Mouse (Mus musculus): Measurements from ENCODE around the gene H2-T23. TPM values are rescaled to one million over a fixed set of nuclear protein-coding genes. Genes with fewer than 3 reads are reported as not detected.
"Not testable (repeated sequence)": the region's sequence is repeated elsewhere in the genome, so short reads cannot be mapped to it uniquely, and the experiment has no call there.

H2-T23 gene
- polyA plus RNA-seq, 1 experiment from 2014 or later: 17.7 TPM

GRCm38 (mm10) chr17:36036126-36036525 is 3.5 kb upstream of the H2-T23 start:
- H3K4me2 ChIP-seq (ENCODE audit: low read depth, low read length); H3K9me3 ChIP-seq (ENCODE audit: control insufficient read depth, low read length); H3K27me3 ChIP-seq (replicated peaks; ENCODE audit: control insufficient read depth, insufficient read depth, low read length); H3K36me3 ChIP-seq (ENCODE audit: control insufficient read depth, insufficient read depth, low read length); H3K4me3 ChIP-seq (ENCODE audit: low read length); H3K4me1 ChIP-seq (ENCODE audit: control insufficient read depth, insufficient read depth, low read length); H3K9ac ChIP-seq (ENCODE audit: low read depth, low read length); ATAC-seq; H3K27ac ChIP-seq (ENCODE audit: low read length): not testable (repeated sequence)
- 86% methylated on average over 13 of the region's 13 CpGs for WGBS

GRCm38 (mm10) chr17:36035010-36035638 is 2.5 kb upstream of the H2-T23 start:
- H3K4me1 ChIP-seq (ENCODE audit: control insufficient read depth, insufficient read depth, low read length); H3K4me3 ChIP-seq (ENCODE audit: low read length); H3K9me3 ChIP-seq (ENCODE audit: control insufficient read depth, low read length); H3K9ac ChIP-seq (ENCODE audit: low read depth, low read length); H3K36me3 ChIP-seq (ENCODE audit: control insufficient read depth, insufficient read depth, low read length); H3K27ac ChIP-seq (ENCODE audit: low read length); H3K4me2 ChIP-seq (ENCODE audit: low read depth, low read length); H3K27me3 ChIP-seq (replicated peaks; ENCODE audit: control insufficient read depth, insufficient read depth, low read length): not testable (repeated sequence)
- peak; percentile 51 for ATAC-seq
- WGBS: 22% methylated on average over 3 of the region's 3 CpGs

- not testable (repeated sequence) for H3K27ac ChIP-seq (ENCODE audit: low read length); ATAC-seq; H3K9ac ChIP-seq (ENCODE audit: low read depth, low read length); H3K4me3 ChIP-seq (ENCODE audit: low read length); H3K9me3 ChIP-seq (ENCODE audit: control insufficient read depth, low read length); H3K4me2 ChIP-seq (ENCODE audit: low read depth, low read length); H3K36me3 ChIP-seq (ENCODE audit: control insufficient read depth, insufficient read depth, low read length); H3K27me3 ChIP-seq (replicated peaks; ENCODE audit: control insufficient read depth, insufficient read depth, low read length); H3K4me1 ChIP-seq (ENCODE audit: control insufficient read depth, insufficient read depth, low read length)
- 54% methylated on average over 3 of the region's 3 CpGs for WGBS
These were observed 1.9 kb upstream of the H2-T23 start for GRCm38 (mm10) chr17:36034524-36034923.

GRCm38 (mm10) chr17:36031583-36032331 is 898 bp downstream of the H2-T23 start:
- not testable (repeated sequence) for H3K27me3 ChIP-seq (replicated peaks; ENCODE audit: control insufficient read depth, insufficient read depth, low read length); H3K4me1 ChIP-seq (ENCODE audit: control insufficient read depth, insufficient read depth, low read length); H3K27ac ChIP-seq (ENCODE audit: low read length); H3K36me3 ChIP-seq (ENCODE audit: control insufficient read depth, insufficient read depth, low read length); H3K9me3 ChIP-seq (ENCODE audit: control insufficient read depth, low read length)
- Histone ChIP-seq H3K9ac (ENCODE audit: low read depth, low read length) (peak overlapping the region; percentile 65), H3K4me2 (ENCODE audit: low read depth, low read length) (peak overlapping the region; percentile 81), H3K4me3 (ENCODE audit: low read length) (peak overlapping the region; percentile 59)
- WGBS: 2% methylated on average over 40 of the region's 40 CpGs
- ATAC-seq: peak; percentile 58

- H3K27me3 ChIP-seq (replicated peaks; ENCODE audit: control insufficient read depth, insufficient read depth, low read length); H3K27ac ChIP-seq (ENCODE audit: low read length); ATAC-seq; H3K9ac ChIP-seq (ENCODE audit: low read depth, low read length); H3K36me3 ChIP-seq (ENCODE audit: control insufficient read depth, insufficient read depth, low read length); H3K9me3 ChIP-seq (ENCODE audit: control insufficient read depth, low read length); H3K4me1 ChIP-seq (ENCODE audit: control insufficient read depth, insufficient read depth, low read length): not testable (repeated sequence)
- Histone ChIP-seq H3K4me2 (ENCODE audit: low read depth, low read length) (peak overlapping the region; percentile 81), H3K4me3 (ENCODE audit: low read length) (peak overlapping the region; percentile 59; the same call in 1 of the 2 replicates)
- 61% methylated on average over 8 of the region's 8 CpGs for WGBS
These were observed 1.7 kb downstream of the H2-T23 start for GRCm38 (mm10) chr17:36030703-36031582.

GRCm38 (mm10) chr17:36030046-36030702 is 2.5 kb downstream of the H2-T23 start:
- H3K4me1 ChIP-seq (ENCODE audit: control insufficient read depth, insufficient read depth, low read length); H3K27ac ChIP-seq (ENCODE audit: low read length); H3K4me2 ChIP-seq (ENCODE audit: low read depth, low read length); H3K9ac ChIP-seq (ENCODE audit: low read depth, low read length); H3K4me3 ChIP-seq (ENCODE audit: low read length); H3K27me3 ChIP-seq (replicated peaks; ENCODE audit: control insufficient read depth, insufficient read depth, low read length); H3K9me3 ChIP-seq (ENCODE audit: control insufficient read depth, low read length); H3K36me3 ChIP-seq (ENCODE audit: control insufficient read depth, insufficient read depth, low read length); ATAC-seq: not testable (repeated sequence)
- WGBS: 67% methylated on average over 2 of the region's 4 CpGs

GRCm38 (mm10) chr17:36028879-36029619 is 3.6 kb downstream of the H2-T23 start:
- peaks cover 5% of the 10 kb centered on the region; the same call in 1 of the 2 replicates for H3K4me1 ChIP-seq (ENCODE audit: control insufficient read depth, insufficient read depth, low read length)
- 87% methylated on average over 7 of the region's 7 CpGs for WGBS
- no peak overlapping the region for H3K9ac ChIP-seq (ENCODE audit: low read depth, low read length)

GRCm38 (mm10) chr17:36027663-36028062 is 5.0 kb downstream of the H2-T23 start:
- Histone ChIP-seq H3K9ac (ENCODE audit: low read depth, low read length) (no peak overlapping the region), H3K4me3 (ENCODE audit: low read length) (no peak overlapping the region), H3K4me1 (ENCODE audit: control insufficient read depth, insufficient read depth, low read length) (peaks cover 9% of the 10 kb centered on the region), H3K27me3 (replicated peaks; ENCODE audit: control insufficient read depth, insufficient read depth, low read length) (no peaks in the 10 kb centered on the region), H3K4me2 (ENCODE audit: low read depth, low read length) (no peak overlapping the region), H3K36me3 (ENCODE audit: control insufficient read depth, insufficient read depth, low read length) (no peaks in the 10 kb centered on the region), H3K9me3 (ENCODE audit: control insufficient read depth, low read length) (no peaks in the 10 kb centered on the region), H3K27ac (ENCODE audit: low read length) (no peak overlapping the region)
- 82% methylated on average over 4 of the region's 4 CpGs for WGBS
- ATAC-seq: no peak

More at GRCm38 (mm10) chr17:36028879-36029619, 3.6 kb downstream of the H2-T23 start:
- H3K4me3 ChIP-seq (ENCODE audit: low read length): no peak overlapping the region
- H3K27me3 ChIP-seq (replicated peaks; ENCODE audit: control insufficient read depth, insufficient read depth, low read length): no peaks in the 10 kb centered on the region
- H3K36me3 ChIP-seq (ENCODE audit: control insufficient read depth, insufficient read depth, low read length): no peaks in the 10 kb centered on the region
- ATAC-seq: no peak
- H3K4me2 ChIP-seq (ENCODE audit: low read depth, low read length): no peak overlapping the region
- no peak overlapping the region for H3K27ac ChIP-seq (ENCODE audit: low read length)
- no peaks in the 10 kb centered on the region for H3K9me3 ChIP-seq (ENCODE audit: control insufficient read depth, low read length)

Data from intestine, embryonic 16.5 days (tissue).